Mouse (Mus musculus) heart, adult 2 months (tissue): ENCODE measurements around the gene Fads6. TPM values are rescaled to one million over a fixed set of nuclear protein-coding genes. Genes with fewer than 3 reads are reported as not detected.

Experiments used
- DNase-seq, 2 experiments: peaks; one replicate each; pipeline ENCODE4 v3.0.0; 2021
- H3K27ac ChIP-seq: fragments of 200-600 bp; 2 replicates; pipeline ENCODE4 v1.8.1; 2022
- H3K27me3 ChIP-seq: fragments of 200-500 bp; 2 replicates; pipeline ENCODE4 v1.6.1; 2012; ENCODE audit warnings: mild to moderate bottlenecking, low read length, inconsistent platforms, mixed read lengths; ENCODE audit not compliant: control insufficient read depth, insufficient read depth
- H3K36me3 ChIP-seq: fragments of 200-500 bp; 2 replicates; pipeline ENCODE4 v1.6.1; 2012; ENCODE audit warnings: low read length, inconsistent platforms; ENCODE audit not compliant: control insufficient read depth, insufficient read depth
- H3K4me1 ChIP-seq: fragments of 200-500 bp; 2 replicates; pipeline ENCODE4 v1.6.1; 2011; ENCODE audit warnings: low read length; ENCODE audit not compliant: control insufficient read depth, insufficient read depth
- H3K4me3 ChIP-seq: fragments of 200-600 bp; 2 replicates; pipeline ENCODE4 v1.8.1; 2022
- H3K79me2 ChIP-seq: fragments of 200-500 bp; replicated peaks from 2 replicates; pipeline ENCODE4 v1.6.1; 2012; ENCODE audit warnings: mild to moderate bottlenecking, inconsistent platforms, low read length, moderate library complexity, mixed read lengths; ENCODE audit not compliant: control insufficient read depth, insufficient read depth
- H3K9ac ChIP-seq: fragments of 200-500 bp; 2 replicates; pipeline ENCODE4 v1.6.1; 2012; ENCODE audit warnings: low read depth, mild to moderate bottlenecking, control low read depth, inconsistent platforms, low read length, mixed read lengths
- CTCF ChIP-seq: fragments of 200-600 bp; IDR thresholded peaks from 2 replicates; pipeline ENCODE4 v1.8.1; 2022; ENCODE audit warnings: antibody characterized with exemption, mild to moderate bottlenecking, moderate library complexity
- EP300 ChIP-seq: fragments of 200-500 bp; IDR thresholded peaks from 2 replicates; pipeline ENCODE4 v1.6.1; 2011; ENCODE audit warnings: low read depth, low read length, control low read depth; ENCODE audit not compliant: insufficient read depth
- POLR2A ChIP-seq: fragments of 200-500 bp; IDR thresholded peaks from 2 replicates; pipeline ENCODE4 v1.6.1; 2011; ENCODE audit warnings: mild to moderate bottlenecking, low read depth, low read length, control low read depth; ENCODE audit not compliant: insufficient read depth
- WGBS: fragments of 180-500 bp; shearing (Covaris S2); methylation state at CpG from one replicate; pipeline ENCODE4 v1.1.7; 2018; 5-methylcytosine and 5-hydroxymethylcytosine counted together
- intact Hi-C: fragments of 180-260 bp; cut with DNase I; formaldehyde crosslinking; loops from one replicate; pipeline ENCODE4 v1.15.1; 2025
- polyA plus RNA-seq: library from polyadenylated mRNA; depleted of rRNA; stranded (reverse); fragments of >200 nt; gene quantifications from 2 replicates; pipeline ENCODE4 v1.2.3, GENCODE M21; 2012
- total RNA-seq, 2 experiments: library from RNA; stranded (reverse); gene quantifications; 2 replicates each; pipeline ENCODE4 v1.2.3; 2021

Fads6 gene
- total and polyA plus RNA-seq, 3 experiments: 1.6 to 1.9 (median 1.8) TPM

GRCm38 (mm10) chr11:115243783-115244182, 53.7 kb downstream of the Fads6 start:
- no peak overlapping the region for H3K9ac ChIP-seq
- TF ChIP-seq CTCF (no peak), POLR2A (no peak), EP300 (no peak)
- H3K27me3 ChIP-seq: no peaks in the 10 kb centered on the region; the same call in 1 of the 2 replicates

GRCm38 (mm10) chr11:115242746-115243145, 54.7 kb downstream of the Fads6 start:
- WGBS: 85% methylated on average over 3 of the region's 3 CpGs
- H3K27ac ChIP-seq: no peak overlapping the region
- no peak overlapping the region for H3K9ac ChIP-seq
- H3K36me3 ChIP-seq: no peaks in the 10 kb centered on the region
- H3K4me1 ChIP-seq: no peaks in the 10 kb centered on the region
- H3K4me3 ChIP-seq: no peak overlapping the region
- TF ChIP-seq POLR2A (no peak), CTCF (no peak), EP300 (no peak)
- no peaks in the 10 kb centered on the region for H3K79me2 ChIP-seq
- no peaks in the 10 kb centered on the region for H3K27me3 ChIP-seq
- DNase-seq: no peak
- intact Hi-C loops: no loop called here

More at GRCm38 (mm10) chr11:115243783-115244182, 53.7 kb downstream of the Fads6 start:
- Histone ChIP-seq H3K4me3 (no peak overlapping the region), H3K27ac (no peak overlapping the region), H3K4me1 (no peaks in the 10 kb centered on the region), H3K79me2 (no peaks in the 10 kb centered on the region), H3K36me3 (no peaks in the 10 kb centered on the region)
- WGBS: 91% methylated on average over 12 of the region's 12 CpGs
- intact Hi-C loops: no loop called here
- no peak for DNase-seq

- intact Hi-C loops: no loop called here
- Histone ChIP-seq H3K79me2 (no peaks in the 10 kb centered on the region), H3K4me3 (no peak overlapping the region), H3K27me3 (no peaks in the 10 kb centered on the region), H3K27ac (no peak overlapping the region), H3K4me1 (peaks cover 2% of the 10 kb centered on the region; the same call in 1 of the 2 replicates), H3K9ac (no peak overlapping the region), H3K36me3 (no peaks in the 10 kb centered on the region)
- TF ChIP-seq CTCF (no peak), EP300 (no peak), POLR2A (no peak)
- WGBS: 76% methylated on average over 11 of the region's 11 CpGs
- DNase-seq: no peak
Measured at GRCm38 (mm10) chr11:115241402-115241801, 56.1 kb downstream of the Fads6 start.

- H3K79me2 ChIP-seq: no peaks in the 10 kb centered on the region
- intact Hi-C loops: loop anchor here (5.0 kb wide), 1 partner anchor 34 kb away; no protein-coding TSS in a partner anchor
- H3K36me3 ChIP-seq: no peaks in the 10 kb centered on the region
- no peak overlapping the region for H3K27ac ChIP-seq
- TF ChIP-seq CTCF (no peak), POLR2A (no peak), EP300 (no peak)
- no peak for DNase-seq
- H3K9ac ChIP-seq: no peak overlapping the region
- H3K4me3 ChIP-seq: no peak overlapping the region
- no peaks in the 10 kb centered on the region for H3K27me3 ChIP-seq
- WGBS: 64% methylated on average over 5 of the region's 5 CpGs
- H3K4me1 ChIP-seq: peaks cover 2% of the 10 kb centered on the region; the same call in 1 of the 2 replicates
Measured at GRCm38 (mm10) chr11:115236570-115236969, 60.9 kb downstream of the Fads6 start.

- TF ChIP-seq EP300 (no peak), CTCF (no peak), POLR2A (no peak)
- no peak overlapping the region; the same call in 1 of the 2 replicates for H3K9ac ChIP-seq
- no peak for DNase-seq
- WGBS: 69% methylated on average over 15 of the region's 15 CpGs
- no peaks in the 10 kb centered on the region for H3K27me3 ChIP-seq
- intact Hi-C loops: loop anchor here (5.0 kb wide), 1 partner anchor 32 kb away; no protein-coding TSS in a partner anchor
- H3K27ac ChIP-seq: no peak overlapping the region
- peaks cover 3% of the 10 kb centered on the region for H3K4me1 ChIP-seq
- no peaks in the 10 kb centered on the region for H3K36me3 ChIP-seq
- H3K79me2 ChIP-seq: no peaks in the 10 kb centered on the region
- H3K4me3 ChIP-seq: no peak overlapping the region
Measured at GRCm38 (mm10) chr11:115234320-115235044, 63.0 kb downstream of the Fads6 start.

GRCm38 (mm10) chr11:115233526-115234290, 63.8 kb downstream of the Fads6 start:
- Histone ChIP-seq H3K9ac (no peak overlapping the region), H3K4me3 (no peak overlapping the region), H3K36me3 (no peaks in the 10 kb centered on the region), H3K27ac (no peak overlapping the region), H3K79me2 (no peaks in the 10 kb centered on the region), H3K27me3 (no peaks in the 10 kb centered on the region), H3K4me1 (peaks cover 3% of the 10 kb centered on the region)
- DNase-seq: no peak
- no peak for TF ChIP-seq EP300
- TF ChIP-seq POLR2A: no peak
- TF ChIP-seq CTCF: peak; percentile 52
- intact Hi-C loops: no loop called here
- 90% methylated on average over 20 of the region's 20 CpGs for WGBS
